Mouse (Mus musculus) heart, embryonic 13.5 days (tissue): ENCODE measurements around the gene Ten1. TPM values are rescaled to one million over a fixed set of nuclear protein-coding genes. Genes with fewer than 3 reads are reported as not detected.

Experiments
- ATAC-seq: fragments of 200-750 bp; cut with Nextera tagmentation; 2 replicates; pipeline ENCODE4 v1.8.0; 2017; ENCODE audit warnings: moderate TSS enrichment; ENCODE audit not compliant: insufficient number of reproducible peaks, low FRiP score, low TSS enrichment; ENCODE audit errors: extremely low read depth
- H3K27ac ChIP-seq: fragments of 300-500 bp; sonication (generic); replicated peaks from 2 replicates; pipeline ENCODE4 v1.5.1; 2015; ENCODE audit warnings: moderate library complexity, mild to moderate bottlenecking, inconsistent platforms
- H3K27me3 ChIP-seq: fragments of 300-500 bp; sonication (generic); replicated peaks from 2 replicates; pipeline ENCODE4 v1.6.1; 2015; ENCODE audit warnings: mild to moderate bottlenecking, inconsistent platforms
- H3K36me3 ChIP-seq: fragments of 300-500 bp; sonication (generic); 2 replicates; pipeline ENCODE4 v1.6.1; 2015; ENCODE audit warnings: mild to moderate bottlenecking, inconsistent platforms
- H3K4me1 ChIP-seq: fragments of 300-500 bp; sonication (generic); 2 replicates; pipeline ENCODE4 v1.6.1; 2015; ENCODE audit warnings: inconsistent platforms
- H3K4me2 ChIP-seq: fragments of 300-500 bp; sonication (generic); 2 replicates; pipeline ENCODE4 v1.6.1; 2015; ENCODE audit warnings: inconsistent platforms, mild to moderate bottlenecking, moderate library complexity
- H3K4me3 ChIP-seq: fragments of 300-500 bp; sonication (generic); 2 replicates; pipeline ENCODE4 v1.5.1; 2015; ENCODE audit warnings: moderate library complexity, mild to moderate bottlenecking, inconsistent platforms
- H3K9ac ChIP-seq: fragments of 300-500 bp; sonication (generic); 2 replicates; pipeline ENCODE4 v1.6.1; 2015; ENCODE audit warnings: inconsistent platforms, mild to moderate bottlenecking, moderate library complexity
- H3K9me3 ChIP-seq: fragments of 300-500 bp; sonication (generic); 2 replicates; pipeline ENCODE4 v1.6.1; 2016; ENCODE audit warnings: inconsistent platforms
- WGBS: fragments of 180-500 bp; shearing (Covaris S2); methylation state at CpG from one replicate; pipeline ENCODE4 v1.1.7; 2015; ENCODE audit warnings: mixed read lengths; 5-methylcytosine and 5-hydroxymethylcytosine counted together
- polyA plus RNA-seq: library from polyadenylated mRNA; unstranded; fragments of >200 nt; fragmentation: Nextera tagmentation; extraction: Ambion mirVana; gene quantifications from 2 replicates; pipeline ENCODE4 v1.2.1, GENCODE M21; 2015

Ten1 gene
- polyA plus RNA-seq, 1 experiment from 2014 or later, result 82.1 TPM

DNA sequence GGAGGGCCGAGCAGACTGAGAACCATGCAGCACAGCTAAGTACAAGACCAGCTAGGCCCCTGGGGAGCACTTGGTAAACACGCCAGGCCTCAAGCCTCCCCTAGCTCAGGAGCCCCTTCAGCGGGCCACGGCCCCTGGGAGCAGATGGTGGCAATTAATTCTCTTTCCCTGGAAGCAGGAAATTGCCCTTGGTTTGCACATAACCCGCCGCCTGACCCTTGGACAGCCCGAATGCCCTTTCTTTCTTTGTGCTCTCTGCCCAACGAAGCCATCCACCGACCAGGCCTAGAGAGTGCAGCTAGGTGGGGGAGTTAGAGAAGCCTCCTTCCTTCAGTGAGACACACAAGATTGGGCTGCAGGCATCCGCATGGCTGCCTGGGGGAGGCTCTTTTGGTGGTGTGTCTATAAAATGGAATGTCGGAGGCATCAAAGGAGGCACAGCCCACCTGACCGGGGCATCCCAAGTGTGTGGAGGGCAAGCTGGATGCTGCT lies 43.1 kb downstream of the Ten1 start:
- H3K9me3 ChIP-seq, result no peaks in the 10 kb centered on the region
- no peak overlapping the region for H3K9ac ChIP-seq
- H3K27ac ChIP-seq, result no peak overlapping the region
- peaks cover 28% of the 10 kb centered on the region for H3K27me3 ChIP-seq
- ATAC-seq, result no peak
- peaks cover 10% of the 10 kb centered on the region for H3K4me1 ChIP-seq
- no peak overlapping the region for H3K4me2 ChIP-seq
- H3K4me3 ChIP-seq, result no peak overlapping the region
- H3K36me3 ChIP-seq, result peaks cover 46% of the 10 kb centered on the region
- WGBS, result 59% methylated on average over 12 of the region's 12 CpGs

DNA sequence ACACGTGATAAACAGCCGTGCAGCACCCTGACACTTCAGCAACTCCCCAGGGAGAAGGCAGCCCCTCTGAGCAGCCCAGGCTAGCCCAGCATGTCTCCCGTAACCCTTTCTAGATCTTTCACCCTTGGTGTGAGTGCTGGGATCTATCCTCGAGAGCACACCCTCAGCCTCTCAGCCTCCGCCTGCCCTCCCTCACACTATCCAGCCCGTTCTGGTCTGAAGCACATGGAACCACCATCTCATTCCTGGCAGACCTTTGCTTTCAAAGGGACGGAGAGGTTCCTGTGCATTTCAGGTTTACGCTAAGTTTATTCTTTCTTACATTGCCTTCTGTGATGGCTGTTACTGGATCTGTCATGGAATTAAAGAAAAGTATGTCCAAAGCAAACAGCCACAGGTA lies 45.9 kb downstream of the Ten1 start:
- peaks cover 2% of the 10 kb centered on the region; the same call in 1 of the 2 replicates for H3K27me3 ChIP-seq
- H3K4me2 ChIP-seq, result no peak overlapping the region
- H3K36me3 ChIP-seq, result peaks cover 74% of the 10 kb centered on the region
- no peak overlapping the region for H3K9ac ChIP-seq
- H3K27ac ChIP-seq, result no peak overlapping the region
- ATAC-seq, result no peak
- H3K4me1 ChIP-seq, result no peaks in the 10 kb centered on the region
- WGBS, result 78% methylated on average over 8 of the region's 8 CpGs
- no peak overlapping the region for H3K4me3 ChIP-seq
- no peaks in the 10 kb centered on the region for H3K9me3 ChIP-seq

DNA sequence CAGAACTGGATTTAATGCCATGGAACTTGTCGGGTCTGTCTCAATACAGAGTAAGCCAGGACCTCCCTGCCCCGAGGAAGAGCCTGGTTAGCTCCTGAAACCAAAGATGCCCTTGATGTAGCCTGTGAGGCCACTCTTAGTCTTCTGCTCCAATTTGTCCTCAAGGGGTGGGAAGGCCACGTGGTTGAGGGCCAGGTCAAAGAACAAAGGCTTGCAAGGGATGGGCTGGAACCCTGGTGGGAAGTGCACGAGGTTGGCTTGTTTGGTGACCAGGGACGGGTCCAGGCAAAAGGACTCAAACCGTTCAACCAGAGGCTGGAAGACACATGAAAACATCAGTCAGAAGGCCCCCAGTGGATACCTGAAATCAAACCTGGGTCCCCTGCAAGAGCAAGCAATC lies 47.0 kb downstream of the Ten1 start:
- H3K27ac ChIP-seq, result no peak overlapping the region
- H3K4me1 ChIP-seq, result peaks cover 3% of the 10 kb centered on the region; the same call in 1 of the 2 replicates
- H3K4me3 ChIP-seq, result no peak overlapping the region
- peaks cover 84% of the 10 kb centered on the region for H3K36me3 ChIP-seq
- ATAC-seq, result no peak
- H3K27me3 ChIP-seq, result no peaks in the 10 kb centered on the region
- no peaks in the 10 kb centered on the region for H3K9me3 ChIP-seq
- H3K4me2 ChIP-seq, result no peak overlapping the region
- 82% methylated on average over 6 of the region's 6 CpGs for WGBS
- H3K9ac ChIP-seq, result no peak overlapping the region

DNA sequence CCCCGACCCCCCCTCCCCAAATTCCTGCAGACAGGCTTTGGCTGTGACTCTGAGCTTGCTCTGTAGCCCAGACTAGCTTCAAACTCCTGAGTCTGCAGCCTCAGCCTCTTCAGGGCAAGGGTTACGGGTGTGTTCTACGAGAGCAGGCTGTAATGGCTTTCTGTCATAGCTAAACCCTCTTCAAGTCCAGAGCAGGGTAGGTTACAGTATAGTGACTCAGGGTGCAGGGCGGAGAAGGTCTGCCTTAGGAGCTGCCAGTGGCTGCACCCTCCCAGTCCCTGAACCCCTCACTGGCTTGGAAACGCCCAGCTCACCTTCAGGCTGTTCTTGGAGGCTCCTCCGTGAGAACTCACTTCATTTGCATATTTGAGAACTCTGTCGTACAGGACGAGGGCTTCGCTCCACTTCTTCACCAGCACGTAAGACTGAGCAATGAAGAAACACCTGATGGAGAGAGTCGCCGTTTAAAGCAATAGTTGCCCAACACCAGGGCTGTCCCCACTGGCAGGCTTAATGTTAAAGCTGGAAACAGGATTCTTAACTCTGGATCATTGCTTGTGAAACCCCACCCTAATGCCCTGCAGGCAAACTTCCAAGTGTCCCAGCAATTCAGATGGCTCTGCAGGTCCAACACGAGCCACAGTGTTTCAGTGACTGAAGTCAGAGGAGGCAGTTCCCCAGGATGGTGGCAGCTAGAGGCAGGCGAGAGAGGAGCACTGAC lies 49.0 kb downstream of the Ten1 start:
- peaks cover 100% of the 10 kb centered on the region for H3K36me3 ChIP-seq
- H3K27me3 ChIP-seq, result no peaks in the 10 kb centered on the region
- H3K4me1 ChIP-seq, result peaks cover 19% of the 10 kb centered on the region
- H3K4me2 ChIP-seq, result no peak overlapping the region
- no peaks in the 10 kb centered on the region for H3K9me3 ChIP-seq
- H3K27ac ChIP-seq, result no peak overlapping the region
- 87% methylated on average over 14 of the region's 14 CpGs for WGBS
- ATAC-seq, result no peak
- H3K4me3 ChIP-seq, result no peak overlapping the region
- H3K9ac ChIP-seq, result no peak overlapping the region

DNA sequence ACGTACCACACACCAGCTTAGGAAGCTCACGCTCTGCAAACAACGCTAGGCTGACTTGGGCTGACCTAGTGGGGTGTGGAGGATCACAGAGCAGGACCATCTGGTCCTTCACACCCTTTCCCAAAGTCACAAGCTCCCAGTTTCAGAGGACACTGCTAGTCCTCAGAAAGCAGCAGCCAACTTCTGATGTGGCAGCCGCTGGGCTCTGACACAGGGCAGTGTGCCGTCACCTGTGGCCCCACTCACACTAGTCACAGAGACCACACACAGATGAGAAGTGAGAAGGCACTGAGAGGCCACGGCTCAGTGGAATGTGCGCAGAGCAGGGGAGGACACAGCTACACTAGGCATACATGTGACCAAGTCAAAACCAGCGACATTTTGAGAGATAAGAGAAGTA lies 52.2 kb downstream of the Ten1 start:
- no peak overlapping the region for H3K9ac ChIP-seq
- H3K4me1 ChIP-seq, result peaks cover 19% of the 10 kb centered on the region
- ATAC-seq, result no peak
- H3K4me3 ChIP-seq, result no peak overlapping the region
- no peak overlapping the region for H3K4me2 ChIP-seq
- peaks cover 100% of the 10 kb centered on the region for H3K36me3 ChIP-seq
- 73% methylated on average over 8 of the region's 8 CpGs for WGBS
- no peak overlapping the region; the same call in 1 of the 2 replicates for H3K27ac ChIP-seq
- no peaks in the 10 kb centered on the region for H3K27me3 ChIP-seq
- no peaks in the 10 kb centered on the region for H3K9me3 ChIP-seq

DNA sequence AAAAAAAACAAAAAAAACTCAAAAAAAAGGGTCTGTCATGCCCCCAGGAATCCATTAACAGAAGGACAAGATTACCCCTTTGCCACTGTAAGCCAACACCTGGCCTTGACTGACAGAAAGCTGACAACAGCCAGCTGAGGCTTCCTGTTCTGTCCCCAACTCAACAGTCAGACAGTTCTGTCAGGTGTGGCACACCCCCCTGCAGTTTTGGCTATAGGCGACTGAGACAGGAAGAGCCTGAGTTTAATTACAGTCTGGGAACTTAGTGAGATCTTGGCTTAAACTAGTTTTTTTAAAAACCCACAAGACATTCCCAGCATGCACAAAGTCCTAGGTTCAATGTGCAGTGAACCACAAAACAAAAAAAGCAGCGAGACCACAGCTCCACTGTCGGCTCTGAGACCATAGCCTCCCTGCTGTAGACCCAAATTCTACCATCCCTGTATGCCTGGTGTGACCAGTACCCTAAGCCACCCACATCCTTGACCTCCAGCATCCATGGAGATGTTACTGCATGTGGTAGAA lies 54.5 kb downstream of the Ten1 start:
- Histone ChIP-seq H3K4me2 (no peak overlapping the region), H3K27me3 (no peaks in the 10 kb centered on the region), H3K4me3 (no peak overlapping the region), H3K27ac (no peak overlapping the region), H3K9me3 (no peaks in the 10 kb centered on the region), H3K4me1 (peaks cover 23% of the 10 kb centered on the region), H3K36me3 (peaks cover 100% of the 10 kb centered on the region), H3K9ac (no peak overlapping the region)
- no peak for ATAC-seq
- 84% methylated on average over 3 of the region's 3 CpGs for WGBS

DNA sequence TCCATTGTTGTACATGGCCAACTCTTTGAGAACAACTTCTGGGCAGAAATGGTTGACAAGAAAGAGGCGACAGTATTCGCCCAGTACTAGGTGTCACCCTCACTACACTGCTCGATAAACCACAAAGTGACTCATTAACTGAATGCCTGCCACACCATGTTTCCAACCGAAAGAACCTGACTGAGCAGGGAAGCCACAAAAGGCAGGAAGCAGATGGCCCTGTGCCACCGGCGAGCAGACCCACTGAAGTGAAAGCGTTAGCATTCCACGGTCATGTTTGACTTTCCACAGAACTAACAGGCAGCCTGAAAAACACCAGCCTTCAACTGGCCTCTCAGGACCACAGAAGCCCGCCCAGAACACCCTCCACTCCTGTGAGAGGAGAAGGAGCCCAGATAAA lies 56.0 kb downstream of the Ten1 start:
- H3K27me3 ChIP-seq, result no peaks in the 10 kb centered on the region
- WGBS, result 74% methylated on average over 9 of the region's 9 CpGs
- ATAC-seq, result no peak
- H3K36me3 ChIP-seq, result peaks cover 100% of the 10 kb centered on the region
- peaks cover 23% of the 10 kb centered on the region for H3K4me1 ChIP-seq
- no peak overlapping the region for H3K4me3 ChIP-seq
- H3K9me3 ChIP-seq, result no peaks in the 10 kb centered on the region
- no peak overlapping the region for H3K27ac ChIP-seq
- H3K9ac ChIP-seq, result no peak overlapping the region
- H3K4me2 ChIP-seq, result no peak overlapping the region

DNA sequence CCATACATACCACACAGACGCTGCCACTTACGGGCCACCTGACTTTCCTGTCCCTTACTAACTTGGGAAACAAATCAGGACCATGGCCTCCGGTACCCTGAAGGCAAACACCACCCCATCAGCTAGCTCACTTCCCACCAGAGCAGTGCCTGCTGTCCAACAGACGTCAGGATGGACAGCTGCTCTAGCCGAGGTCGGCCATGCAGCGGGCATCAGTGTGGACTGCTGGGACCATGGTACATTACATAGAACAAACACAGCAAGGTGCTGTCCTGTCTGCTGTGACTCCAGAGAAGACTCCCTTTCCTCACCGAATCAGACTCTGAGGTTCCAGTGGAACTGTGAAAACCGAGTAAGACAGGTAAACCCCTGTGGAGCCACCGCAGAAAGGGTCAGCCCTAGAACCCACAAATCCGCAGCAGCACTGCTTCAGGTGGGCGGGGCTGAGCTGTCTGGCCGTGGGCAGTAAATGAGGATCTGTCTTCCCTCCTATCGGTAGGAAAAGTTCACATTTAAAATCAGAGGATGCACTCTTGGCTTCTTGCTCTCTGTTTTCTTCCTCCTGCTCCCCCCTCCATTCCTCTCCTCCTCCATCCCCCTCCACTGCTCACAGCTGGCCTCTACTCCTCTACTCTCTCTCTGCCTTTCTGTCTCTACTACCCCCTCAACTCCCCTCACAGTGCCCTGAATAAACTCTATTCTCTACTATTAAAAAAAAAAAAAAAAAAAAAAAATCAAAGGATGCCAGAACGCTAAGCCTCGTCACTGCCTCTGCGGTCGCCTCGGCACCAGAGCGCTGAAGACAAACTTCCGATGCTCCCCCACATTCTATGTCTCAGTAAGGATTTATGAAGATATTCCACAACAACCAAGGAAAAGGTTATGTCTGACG lies 56.7 kb downstream of the Ten1 start:
- H3K27ac ChIP-seq, result no peak overlapping the region
- no peak overlapping the region for H3K9ac ChIP-seq
- ATAC-seq, result no peak
- no peak overlapping the region for H3K4me2 ChIP-seq
- H3K27me3 ChIP-seq, result no peaks in the 10 kb centered on the region
- 82% methylated on average over 22 of the region's 22 CpGs for WGBS
- no peak overlapping the region for H3K4me3 ChIP-seq
- peaks cover 100% of the 10 kb centered on the region for H3K36me3 ChIP-seq
- peaks cover 22% of the 10 kb centered on the region for H3K4me1 ChIP-seq
- H3K9me3 ChIP-seq, result no peaks in the 10 kb centered on the region

DNA sequence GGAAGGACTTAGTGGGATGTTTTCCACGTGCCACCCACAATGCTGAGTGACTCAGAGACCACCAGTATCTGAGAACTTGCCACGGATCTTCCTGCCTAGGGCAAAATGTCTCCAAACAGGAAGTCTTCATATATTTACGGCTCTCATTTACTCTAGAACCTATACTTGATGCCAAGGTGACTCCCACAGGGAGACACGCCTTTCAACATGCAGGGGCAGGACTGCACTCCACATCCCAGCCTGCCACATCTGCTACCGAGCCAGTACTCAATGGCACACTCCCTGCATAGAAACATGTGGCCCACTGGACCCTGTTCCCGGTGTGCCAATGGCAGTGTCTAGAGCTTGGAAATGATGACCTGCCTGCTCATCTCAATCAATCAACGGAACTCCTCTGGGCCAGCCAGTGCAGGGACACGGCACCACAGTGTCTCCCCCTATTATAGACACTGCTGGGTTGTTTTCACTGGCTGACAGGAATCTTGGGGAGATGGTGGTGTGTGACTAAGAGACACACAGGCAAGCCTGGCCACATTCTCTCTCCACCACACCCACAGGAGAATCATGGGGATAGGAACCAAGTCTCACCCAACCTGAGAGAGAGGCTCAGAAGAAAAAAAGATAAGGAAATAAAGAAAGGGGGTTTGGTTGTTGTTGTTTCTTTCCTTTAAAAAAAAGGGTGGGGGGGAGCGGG lies 57.5 kb downstream of the Ten1 start:
- no peaks in the 10 kb centered on the region for H3K9me3 ChIP-seq
- H3K4me2 ChIP-seq, result no peak overlapping the region
- H3K36me3 ChIP-seq, result peaks cover 100% of the 10 kb centered on the region
- no peaks in the 10 kb centered on the region for H3K27me3 ChIP-seq
- H3K4me1 ChIP-seq, result peaks cover 15% of the 10 kb centered on the region
- H3K9ac ChIP-seq, result no peak overlapping the region
- 85% methylated on average over 9 of the region's 9 CpGs for WGBS
- H3K27ac ChIP-seq, result no peak overlapping the region
- no peak overlapping the region for H3K4me3 ChIP-seq
- no peak for ATAC-seq

DNA sequence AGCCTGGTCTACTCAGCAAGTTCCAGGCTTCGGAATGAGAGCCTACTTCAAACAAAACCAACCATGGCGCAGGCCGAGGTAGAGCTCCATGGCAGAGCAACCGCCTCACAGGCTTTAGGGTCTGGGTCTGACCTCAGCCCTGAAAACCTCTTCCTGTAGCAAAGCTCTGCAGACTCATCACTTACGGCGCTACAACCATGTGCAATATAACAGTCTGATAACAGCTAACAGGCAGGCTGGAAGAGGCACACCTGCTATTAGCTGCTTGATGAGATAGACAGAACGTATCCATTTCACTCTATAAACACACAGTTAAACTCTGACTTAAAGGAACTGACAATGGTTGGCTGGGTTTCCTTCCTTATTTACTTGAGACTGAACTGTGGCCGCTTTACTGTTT lies 60.8 kb downstream of the Ten1 start:
- Histone ChIP-seq H3K4me3 (no peak overlapping the region), H3K36me3 (peaks cover 100% of the 10 kb centered on the region), H3K4me1 (0 out of 2 replicates have a peak, but pooled peaks cover 3% of the 10 kb centered on the region), H3K9ac (no peak overlapping the region), H3K9me3 (no peaks in the 10 kb centered on the region), H3K27ac (no peak overlapping the region), H3K27me3 (no peaks in the 10 kb centered on the region), H3K4me2 (no peak overlapping the region)
- ATAC-seq, result no peak
- WGBS, result 90% methylated on average over 8 of the region's 8 CpGs

DNA sequence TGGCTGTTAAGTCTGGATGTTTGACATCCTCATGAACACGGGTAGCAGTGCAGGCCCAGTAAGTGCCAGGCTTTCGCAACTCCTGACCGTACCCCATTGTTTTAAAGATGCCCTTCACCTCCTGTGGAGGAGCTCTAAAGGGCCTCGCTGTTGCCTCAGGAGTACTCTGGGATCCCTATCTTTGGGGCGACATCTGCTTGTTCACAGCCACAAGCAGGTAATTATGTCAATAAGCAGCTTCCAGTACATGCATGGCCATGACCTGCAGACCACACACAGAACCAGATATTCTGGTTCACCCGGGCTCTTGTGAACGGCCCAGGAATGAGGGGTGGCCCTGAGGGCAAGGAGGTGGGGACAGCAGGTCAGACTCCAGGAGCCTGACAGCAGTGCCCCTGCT lies 61.6 kb downstream of the Ten1 start:
- H3K9me3 ChIP-seq, result no peaks in the 10 kb centered on the region
- peaks cover 100% of the 10 kb centered on the region for H3K36me3 ChIP-seq
- no peak for ATAC-seq
- H3K4me2 ChIP-seq, result no peak overlapping the region
- no peak overlapping the region for H3K4me3 ChIP-seq
- H3K9ac ChIP-seq, result no peak overlapping the region
- no peaks in the 10 kb centered on the region for H3K27me3 ChIP-seq
- H3K4me1 ChIP-seq, result 0 out of 2 replicates have a peak, but pooled peaks cover 3% of the 10 kb centered on the region
- H3K27ac ChIP-seq, result no peak overlapping the region
- 86% methylated on average over 7 of the region's 7 CpGs for WGBS
